Mouse (Mus musculus): ENCODE measurements around the gene Slc35f6.

DNA sequence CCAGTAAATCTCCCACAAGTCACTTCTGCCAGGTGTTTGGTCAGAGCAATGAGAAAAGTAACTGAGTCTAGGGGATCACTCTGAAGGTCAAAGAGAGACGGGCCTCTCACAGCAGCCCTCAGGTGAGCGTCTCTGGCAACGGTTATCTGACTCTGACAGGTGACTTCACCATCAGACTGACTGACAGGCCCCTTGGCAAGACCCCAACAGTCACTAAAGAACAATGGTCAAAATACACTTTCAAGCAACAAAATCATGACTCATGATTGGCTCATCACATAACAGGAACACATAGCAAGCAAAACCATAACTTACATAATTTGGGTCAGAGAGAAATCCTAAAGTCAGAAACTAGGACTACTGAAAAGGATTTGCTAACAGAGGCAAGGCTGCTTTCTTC is 54.1 kb downstream of the Slc35f6 start:
- no peak for TF ChIP-seq CTCF (IDR thresholded peaks at IDR 0.05; ENCODE audit: control insufficient read depth, insufficient read depth, insufficient replicate concordance, low read depth, low read length)
- no peak for TF ChIP-seq POLR2A (IDR thresholded peaks at IDR 0.05; ENCODE audit: control insufficient read depth, low read depth, low read length)

All from testis, adult 2 months (tissue).